Mouse (Mus musculus) kidney, adult 9 months (tissue): ENCODE measurements around the gene Slc10a4.
"Not testable (repeated sequence)": the region's sequence is repeated elsewhere in the genome, so short reads cannot be mapped to it uniquely, and the experiment has no call there.

Source experiments
- DNase-seq: peaks from one replicate; pipeline ENCODE4 v3.0.0; 2022

The Slc10a4 gene

GRCm38 (mm10) chr5:73006784-73007581, at the start of gene Slc10a4:
Slc10a4 (plus strand) TSS chr5:73006883.
- no peak for DNase-seq

DNA sequence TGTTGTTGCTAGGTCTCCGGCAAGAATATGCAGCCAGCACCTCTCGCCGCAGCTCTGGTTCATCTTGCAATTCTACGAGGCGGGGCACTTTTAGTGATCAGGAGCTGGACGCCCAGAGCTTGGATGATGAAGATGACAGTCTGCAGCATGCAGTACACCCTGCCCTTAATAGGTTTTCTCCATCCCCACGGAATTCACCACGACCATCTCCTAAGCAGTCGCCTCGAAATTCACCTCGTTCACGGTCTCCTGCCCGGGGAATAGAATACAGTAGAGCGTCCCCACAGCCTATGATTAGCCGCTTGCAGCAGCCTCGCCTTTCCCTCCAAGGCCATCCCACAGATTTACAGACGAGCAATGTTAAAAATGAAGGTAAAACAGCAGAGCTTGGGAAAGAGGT, 49.4 kb upstream of the Slc10a4 start:
- no peak for DNase-seq

DNA sequence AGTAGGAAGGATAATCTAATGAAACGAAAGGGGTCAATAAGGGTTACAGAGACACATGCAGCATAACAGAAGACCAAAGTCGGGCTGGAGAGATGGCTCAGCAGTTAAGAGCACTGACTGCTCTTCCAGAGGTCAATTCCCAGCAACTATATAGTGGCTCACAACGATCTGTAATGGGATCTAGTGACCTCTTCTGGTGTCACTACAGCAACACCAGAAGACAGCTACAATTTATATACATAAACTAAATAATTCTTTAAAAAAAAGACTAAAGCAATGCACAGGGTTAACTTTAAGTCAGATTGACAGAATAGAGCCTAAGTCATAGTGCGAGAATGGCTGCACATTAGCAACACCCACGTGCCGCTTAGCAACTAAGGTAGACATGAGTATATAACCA, 46.6 kb upstream of the Slc10a4 start:
- peak; percentile 11 for DNase-seq

- no peak for DNase-seq
These were observed 41.0 kb upstream of the Slc10a4 start for GRCm38 (mm10) chr5:72965706-72966105.

GRCm38 (mm10) chr5:72972435-72972834, 34.2 kb upstream of the Slc10a4 start:
- DNase-seq: no peak

GRCm38 (mm10) chr5:72972934-72973333, 33.7 kb upstream of the Slc10a4 start:
- DNase-seq: no peak

DNA sequence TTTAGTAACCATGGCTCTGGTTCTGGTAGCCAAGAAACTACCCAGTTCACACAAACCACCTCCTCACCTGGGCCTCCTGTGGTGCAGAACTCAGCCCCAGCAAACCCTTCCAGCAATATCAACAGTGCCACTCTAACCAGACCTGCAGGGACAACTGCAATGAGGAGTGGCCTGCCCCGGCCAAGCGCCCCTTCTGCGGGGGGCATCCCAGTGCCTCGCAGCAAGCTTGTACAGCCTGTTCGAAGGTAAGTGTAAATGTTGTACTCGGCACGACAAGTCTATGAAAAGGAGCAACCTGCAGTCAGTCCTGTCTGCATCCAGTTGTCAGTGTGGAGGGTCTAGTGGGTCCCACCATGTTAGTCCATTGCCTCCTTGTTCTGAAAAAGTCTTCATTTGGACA, 32.1 kb upstream of the Slc10a4 start, which contains the start of gene Gm10135:
Gene Gm10135 (minus strand): TSS at position 101 of the 400 bp plus-strand sequence.
- no peak for DNase-seq

GRCm38 (mm10) chr5:72975996-72976395, 30.7 kb upstream of the Slc10a4 start:
- DNase-seq: no peak

GRCm38 (mm10) chr5:72976539-72976938, 30.1 kb upstream of the Slc10a4 start:
- DNase-seq: no peak

- DNase-seq: peak; percentile 42
These were observed 22.6 kb upstream of the Slc10a4 start for GRCm38 (mm10) chr5:72984091-72984490.

- no peak for DNase-seq
These were observed 18.9 kb upstream of the Slc10a4 start for GRCm38 (mm10) chr5:72987786-72988185.

GRCm38 (mm10) chr5:72989756-72990155, 16.9 kb upstream of the Slc10a4 start:
- no peak for DNase-seq

DNA sequence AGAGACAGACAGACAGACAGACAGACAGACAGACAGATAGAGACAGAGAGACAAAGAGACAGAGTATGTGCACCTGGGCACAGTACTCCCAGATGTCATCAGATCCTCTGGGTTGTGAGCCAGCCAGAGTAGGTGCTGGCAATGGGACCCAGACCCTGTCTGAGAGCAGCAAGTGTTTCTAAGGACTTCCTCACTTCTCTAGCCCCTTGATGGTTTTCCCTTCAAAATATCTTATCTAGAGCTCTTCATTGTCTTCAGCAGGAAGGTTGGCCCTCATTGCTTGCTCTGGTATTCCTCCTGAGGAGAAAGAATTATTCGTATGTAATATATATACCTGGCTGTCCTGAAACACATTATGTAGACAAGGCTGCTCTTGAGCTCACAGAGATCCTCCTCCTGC, 14.2 kb upstream of the Slc10a4 start:
- DNase-seq: no peak

DNA sequence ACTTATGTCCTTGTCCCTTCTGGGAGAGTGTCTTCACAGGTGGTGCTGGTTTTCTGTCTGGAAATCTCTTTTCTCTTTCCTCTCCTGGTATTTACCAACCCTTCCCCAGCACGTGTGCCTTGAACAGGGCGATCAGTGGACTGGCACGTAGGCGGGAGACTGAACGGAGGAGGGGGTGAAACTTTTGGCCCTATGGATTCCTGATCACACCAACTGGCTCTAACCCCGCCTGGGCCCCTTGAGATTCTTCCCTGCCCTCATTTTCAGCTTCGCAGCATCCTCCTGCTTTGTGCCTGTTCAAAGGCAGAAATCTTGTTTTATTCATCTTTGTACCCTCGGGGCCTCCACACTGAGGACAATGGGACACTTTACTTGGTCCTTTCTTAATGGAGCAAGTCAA, 12.3 kb upstream of the Slc10a4 start:
- DNase-seq: no peak

DNA sequence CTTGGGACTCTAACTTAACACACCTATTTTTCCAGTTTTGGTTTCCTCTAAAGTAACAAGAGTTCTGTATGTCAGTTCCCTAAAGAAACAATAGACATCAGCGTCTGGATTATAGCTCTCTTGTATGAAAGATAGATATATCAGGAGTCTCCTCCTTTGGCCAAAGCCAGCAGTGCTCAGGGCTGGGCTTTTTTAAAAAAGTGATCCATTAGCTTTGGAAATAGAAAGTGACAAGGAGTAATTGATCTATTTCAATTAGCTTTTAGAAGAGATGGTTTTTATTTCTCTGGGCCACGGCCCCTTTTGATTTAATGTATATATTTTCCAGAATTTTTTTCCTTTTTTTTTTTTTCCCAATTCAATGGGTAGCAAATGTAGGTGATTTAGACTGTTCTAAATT, 11.8 kb upstream of the Slc10a4 start:
- DNase-seq: no peak

DNA sequence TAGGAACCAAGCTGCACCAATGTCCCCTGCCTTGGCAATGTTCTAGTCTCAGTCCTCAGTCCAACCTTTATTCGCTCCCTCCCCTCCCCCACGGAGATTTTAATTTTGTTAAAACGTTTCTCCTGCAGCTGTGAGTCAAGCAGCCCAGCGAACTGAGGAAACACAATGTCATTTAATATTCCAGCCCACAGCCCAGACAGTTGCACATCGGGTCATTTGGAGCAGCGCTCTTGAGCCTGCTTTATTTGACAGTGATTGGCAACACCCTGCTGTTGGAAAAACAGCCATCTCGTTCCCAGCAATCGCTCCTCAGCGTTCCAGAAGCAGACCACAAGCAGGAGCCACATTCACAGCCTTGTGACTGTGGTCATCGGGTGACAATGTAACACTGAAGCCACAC, 11.3 kb upstream of the Slc10a4 start:
- DNase-seq: no peak

DNA sequence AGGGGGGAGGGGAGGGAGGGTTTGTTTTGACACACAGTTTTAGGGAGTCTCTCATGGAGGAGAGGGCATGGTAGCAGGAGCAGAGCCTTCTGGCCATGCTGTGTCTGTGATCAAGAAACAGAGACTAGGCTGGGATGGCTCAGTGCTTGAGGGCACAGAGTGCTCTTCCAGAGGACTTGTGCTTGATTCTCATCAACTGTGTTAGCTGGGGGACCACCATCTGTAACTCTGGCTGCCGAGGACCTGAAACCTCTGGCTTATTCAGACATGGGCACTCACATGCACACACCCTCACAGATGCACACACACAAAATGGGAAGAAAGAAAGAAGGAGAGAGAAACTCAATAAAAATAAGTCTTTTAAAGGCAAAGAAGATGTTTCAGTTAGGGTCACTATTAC, 8.1 kb upstream of the Slc10a4 start:
- DNase-seq: not testable (repeated sequence)

- DNase-seq: no peak
These were observed 2.6 kb upstream of the Slc10a4 start for GRCm38 (mm10) chr5:73004046-73004445.

GRCm38 (mm10) chr5:73007582-73007959, 888 bp downstream of the Slc10a4 start:
- no peak for DNase-seq

DNA sequence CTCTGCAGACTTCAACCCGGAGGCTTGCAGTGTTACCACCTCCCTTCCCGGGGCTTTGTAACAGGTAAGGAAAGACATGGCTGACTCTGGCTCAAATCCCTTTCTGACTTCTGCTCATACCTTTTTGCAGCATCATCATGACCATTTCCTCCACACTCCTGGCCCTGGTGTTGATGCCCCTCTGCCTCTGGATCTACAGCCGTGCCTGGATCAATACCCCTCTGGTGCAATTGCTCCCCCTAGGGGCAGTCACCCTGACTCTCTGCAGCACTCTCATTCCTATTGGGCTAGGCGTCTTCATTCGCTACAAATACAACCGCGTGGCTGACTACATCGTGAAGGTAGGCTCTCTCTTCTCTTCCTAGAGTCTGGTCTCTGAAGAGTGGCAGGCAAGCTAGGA, 1.5 kb downstream of the Slc10a4 start:
- DNase-seq: peak; percentile 28

DNA sequence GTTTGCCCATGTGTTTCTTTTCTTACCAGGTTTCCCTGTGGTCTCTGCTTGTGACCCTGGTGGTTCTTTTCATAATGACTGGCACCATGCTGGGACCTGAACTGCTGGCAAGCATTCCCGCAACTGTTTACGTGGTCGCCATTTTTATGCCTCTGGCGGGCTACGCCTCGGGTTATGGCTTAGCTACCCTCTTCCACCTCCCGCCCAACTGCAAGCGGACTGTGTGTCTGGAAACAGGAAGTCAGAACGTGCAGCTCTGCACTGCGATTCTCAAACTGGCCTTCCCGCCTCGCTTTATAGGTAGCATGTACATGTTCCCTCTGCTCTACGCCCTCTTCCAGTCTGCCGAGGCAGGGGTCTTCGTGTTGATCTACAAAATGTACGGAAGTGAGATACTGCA, 5.1 kb downstream of the Slc10a4 start:
- DNase-seq: not testable (repeated sequence)

DNA sequence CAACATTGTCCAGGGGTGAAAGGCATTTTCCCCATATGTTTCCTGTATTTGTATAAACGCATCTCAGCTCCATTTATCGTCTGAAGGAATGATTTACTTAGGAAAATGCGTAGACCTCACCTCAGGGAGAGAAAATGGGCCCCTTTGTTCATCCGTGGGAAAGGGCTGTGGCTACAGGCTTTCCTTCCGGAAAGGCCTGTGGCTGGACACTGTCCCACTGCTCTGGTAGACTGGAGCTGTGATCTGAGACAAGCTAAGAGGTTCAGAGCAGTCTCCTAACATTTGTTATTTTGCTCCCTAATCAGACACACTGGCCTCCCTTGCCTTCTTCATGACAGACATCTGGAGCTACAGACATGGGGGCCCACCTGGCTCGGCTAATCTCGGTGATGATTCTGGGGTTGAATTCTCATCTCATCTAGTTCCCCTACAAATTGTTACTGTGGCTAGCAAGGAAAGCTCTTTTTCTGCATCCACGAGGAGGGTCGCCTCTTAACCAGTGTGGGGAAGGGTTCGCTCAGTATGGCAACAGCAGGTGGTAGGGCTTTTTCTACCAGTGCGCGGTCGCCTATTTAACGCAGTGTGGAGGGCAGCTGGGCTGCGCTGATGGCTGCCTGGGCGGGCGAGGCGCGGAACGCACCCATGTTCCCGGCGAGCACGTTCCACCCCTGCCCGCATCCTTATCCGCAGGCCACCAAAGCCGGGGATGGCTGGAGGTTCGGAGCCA, 6.4 kb downstream of the Slc10a4 start:
- DNase-seq: not testable (repeated sequence)

GRCm38 (mm10) chr5:73013611-73014287, 7.1 kb downstream of the Slc10a4 start:
- not testable (repeated sequence) for DNase-seq

GRCm38 (mm10) chr5:73014745-73015144, 8.1 kb downstream of the Slc10a4 start:
- DNase-seq: no peak
